Mouse (Mus musculus) stomach, adult 2 months (tissue): ENCODE results near the gene Cep131. TPM values are rescaled to one million over a fixed set of nuclear protein-coding genes. Genes with fewer than 3 reads are reported as not detected.

Experiments used
- polyA plus RNA-seq: library from polyadenylated mRNA; depleted of rRNA; stranded (reverse); fragments of >200 nt; gene quantifications from 2 replicates; pipeline ENCODE4 v1.2.3, GENCODE M21; 2012; rRNA removed

Cep131 gene
- 1.9 and 4.0 TPM in 2 replicates for polyA plus RNA-seq

DNA sequence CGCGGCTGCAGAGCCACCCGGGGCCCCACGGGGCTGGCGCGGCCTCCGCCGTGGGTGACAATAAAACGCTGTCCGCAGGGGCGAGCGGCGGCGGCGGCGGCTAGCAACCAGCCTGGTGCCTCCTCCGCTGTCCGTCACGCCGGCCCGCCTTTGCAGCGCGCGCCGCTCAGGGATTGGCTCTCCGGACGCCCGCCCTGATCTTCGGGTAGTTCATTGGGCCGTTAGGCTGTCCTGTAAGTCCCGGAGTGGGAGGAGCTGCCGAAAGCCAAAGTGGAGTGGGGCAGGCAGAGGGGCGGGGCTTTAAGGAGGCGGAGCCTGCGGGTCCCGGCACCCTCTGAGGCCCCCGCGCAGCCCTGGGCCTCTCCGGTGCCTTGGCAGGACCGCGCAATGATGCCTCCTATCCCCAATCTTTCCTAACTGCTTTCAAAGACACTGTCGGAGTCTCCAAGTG lies at the start of gene Cep131:
Cep131 (minus strand) TSS at position 126 of the 451 bp plus-strand sequence.

GRCm38 (mm10) chr11:120098588-120099511 lies 12.2 kb upstream of the Cep131 start, which contains the start of the genes Tepsin and Ndufaf8:
Gene Tepsin (minus strand): TSS chr11:120098731.
Gene Ndufaf8 (plus strand): TSS chr11:120098928.

GRCm38 (mm10) chr11:120046553-120047191 lies 40.0 kb downstream of the Cep131 start, which contains the start of gene Aatk:
Gene Aatk (minus strand): TSS chr11:120047167.

Other genes with a start within 250 kb of the Cep131 start
- gene Chmp6, start 173.4 kb downstream of the Cep131 start, polyA plus RNA-seq: 42.6 and 65.7 TPM in 2 replicates
- gene Baiap2, start 144.1 kb downstream of the Cep131 start, polyA plus RNA-seq: 58.7 and 60.2 TPM in 2 replicates
- gene Aatk, start 39.7 kb downstream of the Cep131 start, polyA plus RNA-seq: 5.9 and 7.3 TPM in 2 replicates
- 26.1 and 29.5 TPM in 2 replicates for gene Tepsin, start 11.9 kb upstream of the Cep131 start, polyA plus RNA-seq
- 33.9 and 42.6 TPM in 2 replicates for gene Ndufaf8, start 12.1 kb upstream of the Cep131 start, polyA plus RNA-seq
- gene Slc38a10, start 64.5 kb upstream of the Cep131 start, polyA plus RNA-seq: 27.4 and 28.0 TPM in 2 replicates
- 4.0 and 4.9 TPM in 2 replicates for gene Bahcc1, start 146.1 kb upstream of the Cep131 start, polyA plus RNA-seq